Mouse (Mus musculus) left cerebral cortex, adult 2 months (tissue): Measurements from ENCODE around the gene Fblim1. TPM values are rescaled to one million over a fixed set of nuclear protein-coding genes. Genes with fewer than 3 reads are reported as not detected.

Source experiments
- DNase-seq, 2 experiments: peaks; one replicate each; pipeline ENCODE4 v3.0.0; 2021 to 2022; ENCODE audit warnings: low spot score in 2 of 2, mixed read lengths in 1 of 2; ENCODE audit errors: extremely low spot score in 1 of 2
- H3K27ac ChIP-seq: fragments of 200-600 bp; 2 replicates; pipeline ENCODE4 v1.8.1; 2022
- H3K4me3 ChIP-seq: fragments of 200-600 bp; 2 replicates; pipeline ENCODE4 v1.8.1; 2022
- CTCF ChIP-seq: fragments of 200-600 bp; IDR thresholded peaks from 2 replicates; pipeline ENCODE4 v1.8.1; 2022; ENCODE audit warnings: antibody characterized with exemption, mild to moderate bottlenecking, moderate library complexity
- intact Hi-C: fragments of 180-260 bp; cut with DNase I; formaldehyde crosslinking; loops from one replicate; pipeline ENCODE4 v1.15.1; 2025
- total RNA-seq, 2 experiments: library from RNA; stranded (reverse); gene quantifications; 2 replicates each; pipeline ENCODE4 v1.2.3; 2021

Gene Fblim1
- total RNA-seq, 2 experiments from 2014 or later, result 0.75 to 1.1 TPM

DNA sequence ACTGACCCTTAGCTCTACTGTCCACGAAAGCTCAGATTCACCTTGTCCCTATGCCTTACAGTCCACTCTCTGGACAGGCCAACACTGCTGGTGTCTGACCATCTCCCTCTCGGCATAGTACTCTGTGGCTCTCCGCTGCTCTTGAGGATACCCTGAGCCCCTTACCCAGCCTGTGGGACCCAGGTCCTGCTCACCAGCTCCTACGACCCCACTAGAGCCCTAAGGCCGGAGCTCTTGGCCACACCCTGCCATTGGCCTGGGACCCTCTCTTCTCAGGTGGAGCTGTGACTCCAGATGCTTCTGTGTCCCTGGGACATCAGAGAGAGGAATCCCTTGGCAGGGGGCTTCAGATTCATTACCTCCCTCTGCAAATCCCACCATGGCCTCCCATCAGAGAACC, 475 bp downstream of the Fblim1 start:
- no peak for DNase-seq
- no peak for TF ChIP-seq CTCF
- intact Hi-C loops, result no loop called here
- Histone ChIP-seq H3K4me3 (no peak overlapping the region), H3K27ac (no peak overlapping the region)

DNA sequence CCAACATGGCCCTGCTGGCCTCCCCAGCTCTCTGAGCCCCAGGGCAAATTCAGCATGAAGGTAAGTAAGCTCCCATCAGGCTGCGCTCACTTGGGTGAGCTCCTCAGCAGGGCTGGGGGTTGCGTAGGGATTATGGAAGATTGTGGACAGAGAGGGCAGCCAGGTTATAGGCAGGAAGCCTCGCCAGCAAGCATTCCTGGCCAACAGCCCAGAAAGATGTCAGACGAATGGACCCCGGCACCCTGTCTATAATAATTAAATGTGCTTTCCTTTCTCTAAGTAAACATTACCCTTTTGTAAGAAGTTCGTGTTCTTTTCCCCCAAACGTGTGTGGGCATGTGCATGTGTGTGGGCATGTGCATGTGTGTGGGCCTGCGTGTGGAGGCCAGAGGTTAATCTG, 1.4 kb downstream of the Fblim1 start:
- no peak overlapping the region for H3K4me3 ChIP-seq
- no peak overlapping the region for H3K27ac ChIP-seq
- TF ChIP-seq CTCF, result no peak
- DNase-seq, result no peak
- intact Hi-C loops, result no loop called here

DNA sequence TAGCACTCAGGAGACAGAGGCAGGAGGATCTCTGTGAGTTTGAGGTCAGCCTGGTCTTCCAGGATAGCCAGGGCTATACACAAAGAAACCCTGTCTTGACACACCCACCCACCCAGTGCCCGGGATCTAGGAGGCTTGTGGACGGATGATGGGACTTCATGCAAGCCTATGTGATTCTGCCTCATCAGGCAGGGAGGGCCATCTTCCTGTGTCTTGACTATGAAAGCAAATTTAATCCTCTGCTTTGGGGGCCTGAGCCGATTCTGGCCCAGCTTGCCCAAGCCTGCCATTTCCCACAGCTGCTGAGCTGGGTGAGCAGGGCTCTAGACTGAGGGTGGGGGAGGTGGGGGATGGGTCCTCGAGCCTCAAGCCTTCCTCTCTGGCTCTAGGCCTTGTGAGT, 2.0 kb downstream of the Fblim1 start:
- no peak overlapping the region for H3K4me3 ChIP-seq
- DNase-seq, result no peak
- intact Hi-C loops, result no loop called here
- H3K27ac ChIP-seq, result no peak overlapping the region
- no peak for TF ChIP-seq CTCF

DNA sequence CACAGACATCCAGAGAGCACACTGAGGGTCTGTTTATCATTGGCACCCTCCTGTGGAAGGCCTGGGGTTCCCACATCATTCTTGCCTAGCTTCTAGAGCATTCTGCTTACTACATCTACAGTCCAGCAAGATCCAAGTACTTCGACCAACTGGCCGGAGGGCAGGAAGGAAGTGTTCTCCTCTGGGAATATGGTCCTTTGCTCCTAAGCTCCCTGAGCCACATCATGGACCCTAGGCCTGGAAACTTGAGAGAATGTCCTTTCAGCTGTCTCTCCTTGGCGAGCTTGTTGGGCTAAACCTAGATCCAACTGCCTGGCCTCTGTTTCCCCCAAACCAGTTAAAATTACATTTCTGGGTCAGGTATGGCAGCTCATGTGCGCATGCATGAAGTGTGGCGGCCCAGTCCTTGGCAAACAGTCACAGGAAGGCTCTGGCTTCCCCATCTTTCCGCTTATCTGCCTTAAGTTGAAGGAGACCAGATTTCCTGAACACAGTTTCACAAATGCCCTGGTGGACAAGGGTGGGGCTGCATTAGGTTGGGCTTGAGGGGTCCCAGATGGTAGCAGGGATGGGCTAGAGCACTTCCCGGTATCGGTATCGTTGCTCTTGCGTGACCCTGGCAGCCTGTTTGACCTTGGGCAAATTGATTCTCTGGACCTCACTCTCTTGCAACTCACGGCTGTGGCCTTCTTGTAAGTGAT, 3.2 kb downstream of the Fblim1 start:
- intact Hi-C loops, result no loop called here
- DNase-seq, result no peak
- Histone ChIP-seq H3K27ac (no peak overlapping the region), H3K4me3 (no peak overlapping the region)
- TF ChIP-seq CTCF, result no peak

DNA sequence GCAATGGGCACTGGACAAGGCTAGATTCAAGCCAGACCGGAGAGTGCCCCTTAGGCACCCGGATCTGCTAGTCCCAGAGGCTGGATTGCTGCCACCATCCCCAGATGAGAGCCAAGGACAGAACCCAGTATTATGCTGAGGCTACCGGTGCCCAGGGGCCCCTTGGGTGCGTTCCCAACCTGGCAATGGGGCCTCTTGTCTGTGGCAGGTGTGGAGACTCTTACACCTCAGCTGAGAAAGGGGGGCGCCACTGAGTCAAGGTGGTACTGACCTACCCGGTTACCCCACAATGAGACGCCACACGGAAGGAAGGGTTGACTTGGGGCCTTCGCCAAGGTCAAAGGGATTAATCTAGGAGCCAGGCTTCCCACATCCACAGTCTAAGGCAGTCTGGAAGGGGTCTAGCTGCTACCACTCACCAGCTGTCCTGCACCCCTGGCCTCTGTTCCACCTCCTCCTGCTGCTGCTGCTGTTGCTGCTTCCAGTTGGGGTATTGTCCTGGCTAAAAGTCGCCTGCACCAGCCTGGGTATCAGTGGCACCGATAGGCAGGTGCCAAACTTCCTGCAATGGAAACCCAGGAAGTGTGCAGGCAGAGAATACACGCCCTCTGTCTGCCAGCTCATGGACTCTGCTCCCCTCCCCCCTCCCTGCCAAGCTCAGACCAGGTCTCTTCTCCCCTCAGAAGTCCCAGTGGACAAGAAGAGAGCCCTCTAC, 4.6 kb downstream of the Fblim1 start:
- TF ChIP-seq CTCF, result no peak
- intact Hi-C loops, result no loop called here
- DNase-seq, result no peak
- Histone ChIP-seq H3K4me3 (no peak overlapping the region), H3K27ac (no peak overlapping the region)

DNA sequence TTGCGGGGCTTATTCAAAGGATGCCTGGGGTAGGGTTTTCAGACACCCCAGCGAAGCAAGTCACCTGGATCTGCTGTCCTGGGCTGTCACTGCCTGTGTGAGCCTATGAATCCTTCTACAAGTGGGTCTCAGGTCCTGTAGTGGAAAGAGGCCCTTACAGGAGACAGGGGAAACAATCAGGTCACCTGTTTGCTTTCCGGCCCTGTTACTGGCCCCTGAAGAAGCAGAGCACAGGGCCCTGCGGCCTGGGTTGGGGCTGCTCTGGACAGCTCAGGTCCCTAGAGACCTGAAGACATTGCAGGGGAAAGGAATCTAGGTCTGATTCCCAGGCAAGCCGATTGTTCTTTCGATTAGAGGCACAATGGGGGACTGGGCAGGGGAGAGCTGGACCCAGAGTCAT, 5.5 kb downstream of the Fblim1 start:
- no peak for TF ChIP-seq CTCF
- no peak for DNase-seq
- H3K27ac ChIP-seq, result no peak overlapping the region
- intact Hi-C loops, result no loop called here
- H3K4me3 ChIP-seq, result no peak overlapping the region

DNA sequence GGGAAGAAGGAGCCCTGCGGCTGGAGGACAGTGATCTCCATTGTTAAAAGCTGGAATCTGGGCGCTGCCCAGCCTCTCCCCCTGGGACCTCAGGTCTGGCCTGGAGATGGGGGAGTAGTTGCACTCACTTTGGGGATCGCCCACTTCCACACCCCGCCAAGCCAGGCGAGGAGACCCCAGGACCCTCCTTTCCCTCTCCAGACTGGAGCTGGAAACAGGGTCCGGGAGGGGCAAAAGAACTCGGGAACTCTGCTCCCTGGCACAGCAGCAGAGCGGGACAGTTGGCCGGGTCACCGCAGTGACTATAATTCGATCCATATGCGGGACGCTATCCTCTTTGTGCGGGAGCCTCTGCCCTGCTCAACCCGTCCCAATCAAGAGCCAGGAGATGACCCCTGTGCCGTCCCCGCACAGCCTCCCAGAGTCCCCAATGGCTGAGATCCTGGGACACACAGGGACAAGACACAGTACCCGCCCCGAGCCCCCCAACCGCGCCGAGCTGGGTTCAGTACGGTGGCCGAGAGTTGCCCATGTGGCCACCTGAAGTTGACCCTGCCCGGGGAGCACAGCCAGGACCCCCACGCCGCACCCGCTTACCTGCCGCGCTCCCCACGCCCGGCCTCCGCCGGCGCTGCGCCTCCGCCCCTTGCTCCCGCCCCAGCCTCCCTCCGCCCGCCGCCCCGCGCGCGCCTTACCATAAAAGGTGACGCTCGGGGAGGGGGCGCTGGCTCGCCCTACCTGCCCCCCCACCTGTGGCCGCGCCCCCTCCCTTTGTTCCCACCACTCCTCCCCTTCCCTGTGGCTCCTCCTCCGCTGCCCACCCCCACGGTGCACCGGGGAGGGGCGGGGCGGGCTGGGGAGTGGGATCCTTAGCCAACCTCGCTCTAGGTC, 6.4 kb downstream of the Fblim1 start:
- no peak overlapping the region for H3K27ac ChIP-seq
- TF ChIP-seq CTCF, result no peak

DNA sequence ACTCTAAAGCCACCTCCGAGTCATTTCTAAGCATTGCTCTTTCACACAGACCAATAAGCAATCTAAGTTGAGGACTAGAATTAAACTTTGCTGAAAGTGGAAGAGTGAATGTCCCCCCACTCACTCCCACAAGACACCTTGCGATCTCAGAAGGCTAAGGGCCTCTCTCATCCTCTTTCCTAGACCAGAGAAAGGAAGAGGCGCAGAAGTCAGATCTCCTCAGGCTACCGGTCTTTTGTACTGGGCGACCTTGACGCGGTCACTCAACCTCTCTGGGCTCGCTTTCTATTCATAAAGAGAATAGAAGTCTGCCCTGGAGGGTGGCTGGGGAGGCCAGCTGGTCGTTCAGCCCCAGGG, 7.0 kb downstream of the Fblim1 start:
- intact Hi-C loops, result no loop called here
- no peak for DNase-seq
- Histone ChIP-seq H3K4me3 (peak overlapping the region; percentile 43), H3K27ac (no peak overlapping the region)
- no peak for TF ChIP-seq CTCF

More for the DNA sequence above, 6.4 kb downstream of the Fblim1 start:
- no peak for DNase-seq
- intact Hi-C loops, result no loop called here
- peak overlapping the region; percentile 43 for H3K4me3 ChIP-seq

DNA sequence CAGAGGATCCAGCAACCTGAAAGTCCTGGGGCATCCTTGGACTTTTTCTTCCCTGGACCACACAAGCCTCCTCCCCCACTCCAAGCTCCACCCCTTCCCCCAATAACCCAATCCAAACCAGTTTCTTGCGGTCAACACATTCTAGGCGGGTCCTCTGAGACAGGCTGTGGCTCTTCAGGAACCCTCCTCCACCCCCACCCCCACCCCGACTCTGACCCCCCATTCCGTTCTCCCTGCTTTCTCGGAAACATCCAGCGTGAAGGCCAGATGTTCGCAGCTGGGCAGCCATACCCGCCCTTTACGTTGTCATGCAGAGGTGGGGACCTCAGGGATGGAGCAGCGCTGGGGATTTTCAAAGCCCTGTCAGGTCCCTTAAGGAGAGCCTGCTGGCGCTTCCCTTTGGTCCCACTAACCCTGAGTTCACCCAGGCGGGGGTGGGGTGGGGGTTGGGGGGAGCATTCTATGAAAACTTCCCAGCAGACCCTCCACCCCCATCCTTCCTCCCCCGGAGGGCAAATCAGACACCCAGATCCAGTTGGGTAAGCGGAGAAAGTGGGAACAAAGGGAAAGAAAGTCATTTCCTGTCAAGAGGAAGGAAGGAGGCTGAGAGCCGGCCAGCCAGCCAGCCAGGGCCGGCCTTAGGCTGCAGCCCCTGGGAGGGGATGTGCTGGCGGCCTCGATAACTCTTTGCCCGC, 7.5 kb downstream of the Fblim1 start:
- no peak for DNase-seq
- no peak for TF ChIP-seq CTCF
- Histone ChIP-seq H3K27ac (no peak overlapping the region), H3K4me3 (no peak overlapping the region)
- intact Hi-C loops, result no loop called here

DNA sequence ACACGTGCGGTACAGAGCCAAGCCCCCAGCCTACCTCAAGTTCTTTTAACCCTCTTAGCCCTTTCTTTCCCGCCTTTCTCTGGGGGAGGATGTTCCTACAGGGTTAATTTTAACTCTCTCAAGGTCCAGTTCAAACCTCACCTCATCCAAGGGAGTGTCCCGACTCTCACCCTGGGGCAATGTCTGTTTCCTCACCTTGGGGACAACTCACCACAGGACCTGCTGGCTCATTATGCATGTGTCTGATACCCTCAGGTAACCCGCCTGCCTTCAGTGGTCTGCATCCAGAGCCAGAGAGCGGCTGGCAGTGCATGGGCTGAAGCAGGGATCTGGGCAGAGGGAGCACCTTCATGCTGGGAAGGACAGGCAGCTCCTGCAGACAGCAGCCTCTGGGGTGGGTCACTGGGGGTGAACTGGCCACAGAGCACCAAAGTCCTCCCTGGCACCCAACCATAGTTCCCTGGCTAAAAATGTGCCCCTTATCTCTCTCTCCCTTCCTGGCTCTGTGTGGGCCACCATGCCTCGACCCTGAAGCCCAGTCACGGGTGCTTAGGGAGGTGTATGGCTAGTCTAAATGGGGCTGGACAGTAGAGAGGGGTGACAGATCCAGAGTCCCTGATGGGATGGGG, 9.1 kb downstream of the Fblim1 start:
- H3K4me3 ChIP-seq, result no peak overlapping the region
- no peak for TF ChIP-seq CTCF
- no peak overlapping the region for H3K27ac ChIP-seq
- intact Hi-C loops, result no loop called here
- no peak for DNase-seq

DNA sequence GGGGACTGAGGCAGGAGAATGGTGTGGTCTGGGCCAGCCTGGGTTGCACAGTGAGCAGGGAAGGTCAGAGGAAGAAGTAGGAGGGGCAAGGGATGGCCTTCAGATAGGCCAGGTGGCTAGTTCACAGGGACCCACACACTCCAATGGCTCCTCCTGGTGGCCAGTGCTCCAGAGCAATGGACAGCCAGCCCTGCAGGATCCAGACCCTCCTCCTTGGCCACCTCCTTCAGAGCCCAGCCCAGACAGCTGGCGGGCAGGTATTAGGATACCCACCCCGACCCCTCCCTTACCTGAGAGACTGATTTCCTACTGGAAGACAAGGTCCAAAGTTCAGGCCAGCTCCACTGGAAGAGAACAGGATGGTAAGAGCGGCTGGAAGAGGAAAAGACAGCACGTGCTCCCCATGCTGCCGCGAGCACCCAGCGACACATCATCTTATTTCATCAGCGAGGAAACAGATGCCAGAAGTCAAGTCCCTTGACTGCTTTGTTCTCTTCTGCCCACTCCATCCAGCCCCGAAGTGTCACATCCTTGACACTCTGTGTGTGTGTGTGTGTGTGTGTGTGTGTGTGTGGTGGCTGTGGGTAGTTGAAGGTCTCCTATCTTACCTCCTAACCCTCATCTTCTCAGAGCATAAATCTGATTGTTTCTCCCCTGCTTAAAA, 10.2 kb downstream of the Fblim1 start:
- no peak overlapping the region for H3K4me3 ChIP-seq
- intact Hi-C loops, result no loop called here
- H3K27ac ChIP-seq, result no peak overlapping the region
- no peak for DNase-seq
- peak; percentile 12 for TF ChIP-seq CTCF
